Mouse (Mus musculus) kidney, adult 10 weeks (tissue): ENCODE measurements around the gene Cdan1. TPM values are rescaled to one million over a fixed set of nuclear protein-coding genes. Genes with fewer than 3 reads are reported as not detected.

ENCODE experiments used
- polyA plus RNA-seq: library from polyadenylated mRNA; stranded (reverse); fragments of 350-450 nt; fragmentation: Illumina TruSeq; extraction: RNeasy Lipid Tissue Mini Kit (QIAGEN cat#74804); gene quantifications from one replicate; pipeline ENCODE4 v1.2.3, GENCODE M21; 2014; ENCODE audit warnings: low read depth, low replicate concordance

Cdan1 gene
- polyA plus RNA-seq, result 2.4 TPM

DNA sequence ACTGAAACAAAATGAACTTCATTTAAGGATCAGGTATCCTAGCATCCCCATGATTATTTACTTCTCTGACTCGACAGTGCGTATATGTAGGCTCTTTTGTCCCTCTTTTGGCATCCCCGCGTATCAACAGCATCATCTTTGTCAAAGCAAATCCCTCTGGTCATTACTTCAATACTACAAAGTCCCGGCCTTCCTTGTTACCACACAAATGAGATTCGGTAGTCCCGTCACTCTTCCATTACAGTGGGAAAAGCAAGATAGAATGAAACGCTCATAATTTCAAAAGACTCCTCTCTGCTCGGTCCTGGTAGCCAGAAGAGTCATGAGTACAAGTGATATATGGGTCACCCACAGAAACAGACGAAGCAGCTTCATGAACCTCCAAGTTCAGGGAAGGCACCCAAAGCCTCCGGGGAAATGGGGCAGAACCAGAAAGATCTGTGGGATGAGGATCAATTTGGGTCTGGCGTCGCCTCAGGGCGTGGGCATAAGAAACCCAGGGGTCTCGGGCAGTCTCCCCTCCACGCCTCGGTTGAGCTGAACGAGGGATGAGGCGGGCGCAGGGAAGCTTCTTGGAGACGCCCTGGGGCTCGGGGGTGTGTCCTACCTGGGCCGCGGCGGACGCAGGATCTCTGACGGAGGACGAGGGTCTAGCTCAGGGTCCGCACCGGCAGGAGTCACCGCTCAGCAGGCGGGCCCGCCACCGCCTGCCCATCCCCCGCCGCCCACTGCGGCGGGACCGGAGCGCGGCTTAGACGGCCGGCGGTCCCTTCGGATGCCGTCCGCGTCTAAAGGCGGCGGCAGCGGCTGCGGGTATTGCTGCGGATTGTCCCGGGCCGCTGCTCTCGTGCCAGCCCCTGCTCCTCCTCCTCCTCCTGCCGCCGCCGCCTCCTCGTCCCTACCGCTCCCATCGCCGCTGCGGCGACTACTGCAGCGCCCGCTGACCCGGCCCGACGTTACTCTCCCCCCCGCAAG is at the start of gene Cdan1:
Gene Cdan1, minus strand, starts transcription at position 680 of the 975 bp plus-strand sequence.

DNA sequence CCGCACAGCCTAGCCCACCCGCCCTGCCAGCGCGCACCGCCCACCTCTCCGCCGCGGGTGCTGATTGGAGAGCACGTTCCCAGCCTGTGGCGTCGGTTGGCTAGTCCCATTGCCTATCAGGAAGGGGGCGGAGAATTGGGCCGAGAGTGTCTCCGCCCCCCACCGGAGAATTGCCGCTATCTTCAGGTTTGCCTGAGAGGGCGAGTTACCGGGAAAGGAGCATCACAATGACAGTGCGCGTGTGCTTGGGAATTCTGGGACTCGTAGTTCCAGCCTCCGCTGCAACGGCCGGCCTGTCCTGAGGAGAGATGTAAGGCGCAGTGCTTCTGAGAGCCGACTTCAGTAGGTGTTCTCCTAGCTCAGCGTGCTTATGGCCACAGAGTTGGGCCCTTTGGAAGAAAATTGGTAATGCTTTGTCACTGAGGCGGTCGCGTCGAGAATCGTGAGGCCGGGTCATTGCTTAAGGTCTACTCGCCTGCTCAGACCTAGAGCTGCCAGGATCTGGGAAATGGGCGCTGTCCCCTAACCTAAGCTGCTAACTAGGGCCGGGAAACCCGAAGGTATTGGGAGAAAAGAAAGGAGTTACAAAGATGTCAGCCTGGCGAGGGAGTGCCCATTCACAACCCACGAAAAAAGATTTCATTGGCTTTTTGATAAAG is 625 bp upstream of the Cdan1 start, which contains the start of gene Ttbk2:
Gene Ttbk2, minus strand, starts transcription at position 181 of the 659 bp plus-strand sequence.

Other genes starting within 250 kb of the Cdan1 start
- 34.2 TPM for gene Haus2, start 240.7 kb downstream of the Cdan1 start, polyA plus RNA-seq
- gene Lrrc57, start 240.6 kb downstream of the Cdan1 start, polyA plus RNA-seq, result 39.3 TPM
- gene Stard9, start 221.0 kb downstream of the Cdan1 start, polyA plus RNA-seq, result 5.9 TPM
- 12.8 TPM for gene Ttbk2, start 476 bp upstream of the Cdan1 start, polyA plus RNA-seq
- 37.2 TPM for gene Ubr1, start 120.6 kb upstream of the Cdan1 start, polyA plus RNA-seq
- 42.8 TPM for gene Tmem62, start 126.9 kb upstream of the Cdan1 start, polyA plus RNA-seq
- 57.0 TPM for gene Ccndbp1, start 158.3 kb upstream of the Cdan1 start, polyA plus RNA-seq
- gene Epb42, start 186.9 kb upstream of the Cdan1 start, polyA plus RNA-seq, result 1.9 TPM
- not detected for gene Tgm5, start 235.7 kb upstream of the Cdan1 start, polyA plus RNA-seq